Mouse (Mus musculus) frontal cortex, postnatal 36 days (tissue): ENCODE results near the gene Cdkl1.
A peak's percentile ranks its signal among the peaks of the same experiment; 100 is the strongest.

Source experiments
- DNase-seq, 2 experiments: peaks; one replicate each; pipeline ENCODE4 v3.0.0; 2022; ENCODE audit warnings: low spot score in 2 of 2

Gene Cdkl1

DNA sequence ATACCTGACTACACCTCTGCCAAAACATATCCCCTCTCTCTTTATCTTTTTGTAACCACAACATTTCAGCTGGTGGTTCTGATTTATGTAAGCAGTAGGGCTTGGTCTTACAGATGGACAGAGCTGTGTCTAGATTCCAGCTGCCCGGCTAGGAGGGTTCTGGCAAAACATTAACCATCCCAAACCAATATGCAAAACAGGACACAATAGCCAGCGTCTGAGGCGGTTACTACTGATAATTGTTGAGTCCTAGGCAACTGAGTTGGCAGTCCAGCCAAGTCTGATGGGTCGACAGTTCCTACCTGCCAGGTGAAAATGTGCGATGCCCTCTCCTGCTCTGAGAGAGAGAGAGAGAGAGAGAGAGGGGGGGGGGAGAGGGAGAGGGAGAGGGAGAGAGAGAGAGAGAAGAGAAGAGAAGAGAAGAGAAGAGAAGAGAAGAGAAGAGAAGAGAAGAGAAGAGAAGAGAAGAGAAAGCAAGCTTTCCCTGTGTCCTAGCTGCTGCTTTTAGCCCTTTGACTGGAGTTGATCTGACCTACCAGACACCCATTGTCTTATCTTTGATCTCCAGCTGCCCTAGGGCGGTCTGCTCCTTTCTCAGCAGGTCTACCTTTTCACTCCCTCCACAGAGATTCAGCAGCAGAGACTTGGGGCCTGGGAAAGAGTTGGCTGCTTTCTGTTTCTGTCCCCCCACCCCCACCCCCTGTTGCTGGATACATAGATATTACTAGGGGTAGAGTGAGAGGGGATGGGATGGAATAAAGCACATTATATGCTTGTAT, 7.6 kb downstream of the Cdkl1 start:
- no peak for DNase-seq

DNA sequence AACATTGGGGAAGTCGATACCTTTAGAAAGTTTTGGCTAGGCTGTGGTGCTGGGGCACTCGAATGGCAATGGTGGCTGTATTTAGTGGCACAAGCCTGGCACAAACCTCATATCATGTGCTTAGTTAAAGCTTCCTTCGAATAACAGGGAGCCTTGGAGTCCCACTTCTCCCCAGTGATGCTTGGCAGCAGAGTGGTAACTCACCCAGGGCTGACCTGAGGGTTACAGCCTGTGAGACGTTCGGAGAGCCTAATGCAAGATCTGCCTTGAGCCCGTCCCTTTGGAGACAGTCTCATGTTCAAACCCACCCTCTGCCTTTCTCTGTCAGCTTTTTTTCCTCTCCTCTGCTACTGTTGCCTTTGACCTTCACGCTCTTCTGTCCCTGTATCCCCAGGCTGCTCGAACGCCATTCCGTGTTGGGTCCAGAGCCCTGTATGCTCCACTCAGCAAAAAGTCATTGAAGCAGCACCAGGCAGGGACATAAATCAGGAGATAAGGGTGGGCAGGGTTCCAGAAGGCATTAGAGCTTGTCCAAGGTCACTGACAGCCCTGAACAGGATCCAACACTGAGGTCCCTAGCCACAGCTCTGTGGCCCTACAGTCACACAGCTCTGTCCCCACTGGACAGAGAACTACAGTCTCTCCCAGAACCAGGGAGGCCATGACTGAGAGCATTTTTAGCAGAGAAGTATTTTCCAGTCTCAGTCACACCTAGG, 9.0 kb downstream of the Cdkl1 start:
- DNase-seq = no peak

- no peak for DNase-seq
These were observed 9.6 kb downstream of the Cdkl1 start for GRCm38 (mm10) chr12:69781480-69781879.

DNA sequence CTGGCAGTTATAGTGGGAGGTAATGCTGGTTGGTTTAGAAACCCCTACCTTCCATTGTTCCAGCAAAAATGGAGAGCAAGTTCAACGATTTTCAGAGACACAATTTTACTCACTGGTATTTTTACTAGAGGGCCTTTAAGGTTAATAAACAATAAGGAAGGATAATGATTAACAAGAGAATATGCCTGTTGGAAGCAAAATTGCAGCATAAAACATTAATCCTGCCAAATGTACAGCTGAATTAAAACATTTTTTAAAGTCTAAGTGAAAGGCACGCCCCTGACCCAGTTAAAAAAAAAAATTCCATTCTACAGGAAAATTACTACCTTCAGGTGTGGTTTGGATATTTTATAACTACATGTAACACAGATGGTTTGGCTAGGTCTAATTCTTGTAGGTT, 13.1 kb downstream of the Cdkl1 start:
- DNase-seq = no peak

- DNase-seq = no peak
These were observed 13.7 kb downstream of the Cdkl1 start for GRCm38 (mm10) chr12:69777341-69777730.

DNA sequence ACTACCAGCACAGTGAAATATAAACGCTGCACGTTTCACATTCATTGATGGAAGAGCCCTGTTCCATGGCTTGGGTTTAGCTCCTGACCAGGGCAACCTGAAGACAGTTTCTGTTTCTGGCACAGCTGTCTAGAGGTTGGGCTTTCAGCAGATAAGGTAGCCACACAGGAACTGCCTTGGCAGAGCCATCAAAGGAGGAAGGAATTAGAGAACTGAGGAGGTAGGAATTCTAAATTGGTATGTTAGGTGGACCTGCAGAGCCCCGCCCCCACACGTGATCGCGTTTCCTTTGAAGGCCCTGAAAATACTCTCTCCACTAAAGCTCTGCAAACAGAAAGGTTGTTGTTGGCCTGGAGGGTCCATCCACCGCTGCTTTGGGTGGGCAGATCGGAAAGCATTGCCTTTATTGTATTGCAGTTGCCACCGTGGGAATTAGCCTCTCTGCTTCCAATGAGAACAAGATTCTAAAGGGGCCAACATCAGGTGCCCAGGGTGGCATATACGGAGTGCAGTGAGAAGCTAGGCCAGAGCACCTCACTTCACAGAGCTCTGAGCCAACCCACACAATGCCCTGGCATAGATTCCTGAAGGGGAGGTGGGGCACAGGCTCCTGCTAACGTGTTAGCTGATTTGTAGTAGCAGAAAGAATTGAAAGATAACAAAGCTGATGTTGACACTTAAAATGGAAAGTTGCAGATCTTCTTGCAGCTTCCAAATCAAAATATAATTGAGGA, 14.3 kb downstream of the Cdkl1 start:
- DNase-seq = no peak

DNA sequence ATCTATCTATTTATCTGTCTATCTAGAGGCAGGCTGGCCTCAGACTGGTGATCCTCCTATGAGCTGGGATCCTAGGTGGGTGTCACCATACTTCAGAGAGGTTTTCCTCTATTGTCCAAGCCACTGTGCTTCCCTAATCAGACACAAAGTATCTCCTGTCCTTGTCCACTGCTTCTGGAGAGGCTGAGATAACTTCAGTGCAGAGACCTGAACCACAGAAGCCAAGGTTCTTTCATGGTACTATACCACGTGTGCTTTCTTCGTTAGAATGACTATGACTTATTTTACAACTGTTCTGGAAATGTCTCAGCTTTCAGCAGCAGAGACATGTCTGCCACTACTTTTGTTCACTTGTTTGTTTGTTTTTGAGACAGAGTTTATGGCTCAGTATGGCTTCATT, 22.2 kb downstream of the Cdkl1 start:
- no peak for DNase-seq

- DNase-seq = no peak
These were observed 23.4 kb downstream of the Cdkl1 start for GRCm38 (mm10) chr12:69767476-69768258.

DNA sequence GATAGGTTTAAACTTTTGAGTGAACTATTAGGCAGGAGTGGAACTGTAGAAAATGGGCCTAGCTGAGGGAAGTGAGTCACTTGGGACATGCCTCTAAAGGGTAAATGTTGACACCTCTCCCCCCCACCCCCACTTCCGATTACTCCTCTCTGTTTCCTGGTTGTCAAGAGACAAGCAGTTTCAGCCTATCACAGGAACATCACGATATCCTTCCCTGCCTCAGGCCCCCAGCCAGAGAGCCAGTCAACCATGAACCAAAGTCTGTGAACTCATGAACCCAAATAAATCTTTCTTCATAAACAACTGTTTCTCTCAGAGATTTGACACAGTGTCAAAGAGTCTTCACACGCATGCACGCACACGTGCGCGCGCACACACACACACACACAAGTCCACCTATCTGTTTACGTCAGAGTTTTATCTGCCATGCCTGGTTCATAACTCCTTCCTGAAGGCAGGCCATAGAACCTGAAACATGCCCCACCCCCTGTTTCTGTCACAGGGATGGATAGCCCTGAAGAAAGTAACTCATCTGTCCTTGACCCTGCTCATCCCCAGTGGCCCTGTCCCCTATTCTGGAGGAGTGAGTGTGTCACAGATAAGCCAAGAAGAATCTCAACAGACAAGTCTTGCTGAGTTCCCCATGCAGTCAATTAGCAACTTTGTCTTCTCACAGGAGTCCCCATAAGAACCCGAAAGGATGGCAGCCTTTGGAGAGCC, 24.7 kb downstream of the Cdkl1 start:
- DNase-seq = no peak

- DNase-seq = no peak
These were observed 25.5 kb downstream of the Cdkl1 start for GRCm38 (mm10) chr12:69765543-69765942.

GRCm38 (mm10) chr12:69761603-69762002, 29.5 kb downstream of the Cdkl1 start:
- no peak for DNase-seq

DNA sequence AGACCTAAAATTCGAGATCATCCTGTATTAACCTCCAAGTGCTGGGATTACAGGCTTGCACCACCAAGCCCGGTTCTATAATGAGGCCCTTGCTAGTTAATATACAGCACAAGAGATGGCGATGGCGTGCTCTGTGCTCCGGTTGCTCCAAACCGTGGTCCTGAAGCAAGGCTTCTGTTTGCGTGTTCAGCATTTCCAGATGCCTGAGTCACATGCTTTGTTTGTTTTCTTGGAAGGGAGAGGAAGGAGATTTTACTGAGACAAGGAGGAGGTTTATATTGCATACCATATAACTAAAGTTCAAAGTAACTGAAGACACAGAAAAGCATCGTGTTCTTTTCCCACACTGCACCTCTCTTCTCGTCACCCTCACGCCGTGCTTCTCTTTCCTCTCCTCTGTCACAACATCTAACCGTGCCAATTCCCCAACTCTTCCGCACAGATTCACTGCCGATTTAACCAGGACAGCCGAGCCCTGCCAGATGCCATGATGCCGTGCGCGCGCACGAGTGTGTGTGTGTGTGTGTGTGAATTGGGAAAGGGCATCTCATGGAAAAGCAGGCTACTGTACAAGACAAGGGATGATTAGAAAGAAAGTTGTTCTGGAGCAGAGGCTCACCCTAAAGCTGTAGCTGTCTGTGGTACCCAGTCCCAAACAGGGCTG, 30.2 kb downstream of the Cdkl1 start:
- no peak for DNase-seq

- no peak for DNase-seq
These were observed 31.1 kb downstream of the Cdkl1 start for GRCm38 (mm10) chr12:69760014-69760413.

GRCm38 (mm10) chr12:69759267-69759885, 31.7 kb downstream of the Cdkl1 start:
- no peak for DNase-seq

- no peak for DNase-seq
These were observed 32.6 kb downstream of the Cdkl1 start for GRCm38 (mm10) chr12:69758221-69759185.

GRCm38 (mm10) chr12:69757418-69758141, 33.5 kb downstream of the Cdkl1 start:
- DNase-seq = peak; percentile 44 to 50

DNA sequence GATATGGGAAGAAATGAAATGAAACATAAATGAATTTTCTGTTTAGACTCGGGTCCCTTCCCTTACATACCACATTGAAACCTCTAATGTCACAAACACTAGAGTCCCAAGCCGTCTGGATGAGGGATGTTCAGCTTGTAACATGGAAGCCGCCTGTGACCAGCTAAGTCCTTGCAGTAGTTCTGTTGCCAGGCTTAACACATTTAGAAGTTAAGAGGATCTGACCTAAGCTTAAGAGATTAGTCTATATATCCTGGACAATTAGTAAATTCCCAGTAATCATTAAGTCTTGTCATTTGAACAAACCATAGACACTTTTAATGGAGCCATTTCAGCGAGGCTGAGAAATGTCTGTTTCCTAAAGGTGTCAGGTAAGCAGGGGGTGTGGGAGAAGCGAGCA, 35.1 kb downstream of the Cdkl1 start:
- no peak for DNase-seq

DNA sequence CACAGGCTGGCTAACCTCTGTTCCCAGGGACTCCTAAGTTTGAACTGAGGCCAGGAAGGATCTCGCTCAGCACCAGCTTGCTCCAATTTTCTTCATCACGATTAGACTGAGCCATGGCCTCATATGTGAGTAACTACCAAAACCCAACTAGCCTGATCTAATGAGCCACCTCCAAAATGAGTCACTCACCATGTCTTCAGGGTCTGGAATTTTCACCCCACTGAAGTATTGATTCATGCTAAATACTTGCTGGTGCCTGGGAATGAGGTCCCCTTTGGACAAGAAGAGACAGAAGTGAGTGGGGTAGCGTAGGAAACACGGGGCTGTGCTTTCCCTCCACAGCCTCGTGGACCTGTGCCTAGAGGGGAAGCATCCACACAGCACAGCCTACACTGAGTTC, 37.1 kb downstream of the Cdkl1 start:
- DNase-seq = no peak
